Mouse (Mus musculus) lung, postnatal 4 days (tissue): ENCODE results near the gene Frmd5.

Experiments
- DNase-seq, 2 experiments: peaks; one replicate each; pipeline ENCODE4 v3.0.0; 2021

Frmd5 gene

DNA sequence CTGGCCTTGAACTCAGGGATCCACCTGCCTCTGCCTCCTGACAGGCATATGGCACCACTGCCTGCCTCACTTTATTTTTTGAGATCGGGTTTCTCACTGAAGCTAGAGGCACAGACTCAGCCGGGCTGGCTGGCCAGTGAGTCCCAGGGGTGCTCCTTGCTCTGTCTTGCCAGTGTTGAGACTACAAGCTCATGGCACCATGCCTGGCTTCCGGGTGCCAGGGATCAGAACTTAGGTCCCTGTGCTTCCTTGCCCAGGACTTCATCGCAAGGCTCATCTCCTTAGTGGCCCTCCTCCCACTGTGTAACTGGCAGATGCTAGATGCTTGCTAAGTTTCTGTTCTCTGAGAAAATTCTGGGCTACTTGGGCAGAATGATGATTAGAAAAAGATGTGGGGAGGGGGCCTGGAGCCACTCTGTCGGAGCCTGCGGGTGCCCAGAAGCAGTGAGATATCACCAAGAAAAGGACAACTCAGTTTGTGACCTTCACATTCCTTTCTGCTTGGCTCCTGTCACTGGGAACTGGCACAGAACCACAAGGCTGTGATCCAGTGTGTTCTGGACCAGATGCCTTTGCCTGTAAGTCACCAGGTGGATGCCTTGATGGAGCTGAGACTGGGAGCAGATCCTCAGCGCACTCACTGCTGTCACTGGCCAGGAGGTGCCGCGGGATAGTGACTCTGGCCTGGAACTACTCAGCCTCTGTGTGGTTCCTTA is 192.2 kb downstream of the Frmd5 start:
- no peak for DNase-seq

DNA sequence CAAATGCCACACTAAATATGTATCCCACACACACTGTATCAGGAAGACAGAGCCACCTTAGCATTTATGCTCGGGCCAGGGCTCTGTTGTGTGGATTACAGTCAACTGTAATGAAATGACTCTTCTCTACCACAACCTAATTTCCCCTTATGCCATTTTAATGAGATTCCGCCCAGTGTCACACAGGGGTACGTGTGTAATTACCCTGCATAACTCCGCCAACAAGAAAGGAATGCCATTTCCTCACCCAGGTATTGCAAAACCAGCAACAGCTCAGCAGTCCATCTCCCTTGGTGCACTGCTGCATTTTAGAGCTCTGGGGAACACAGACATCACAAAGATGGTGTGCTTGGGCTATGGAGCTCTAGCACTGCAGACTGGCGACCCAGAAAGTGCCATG is 194.8 kb downstream of the Frmd5 start:
- DNase-seq: no peak

DNA sequence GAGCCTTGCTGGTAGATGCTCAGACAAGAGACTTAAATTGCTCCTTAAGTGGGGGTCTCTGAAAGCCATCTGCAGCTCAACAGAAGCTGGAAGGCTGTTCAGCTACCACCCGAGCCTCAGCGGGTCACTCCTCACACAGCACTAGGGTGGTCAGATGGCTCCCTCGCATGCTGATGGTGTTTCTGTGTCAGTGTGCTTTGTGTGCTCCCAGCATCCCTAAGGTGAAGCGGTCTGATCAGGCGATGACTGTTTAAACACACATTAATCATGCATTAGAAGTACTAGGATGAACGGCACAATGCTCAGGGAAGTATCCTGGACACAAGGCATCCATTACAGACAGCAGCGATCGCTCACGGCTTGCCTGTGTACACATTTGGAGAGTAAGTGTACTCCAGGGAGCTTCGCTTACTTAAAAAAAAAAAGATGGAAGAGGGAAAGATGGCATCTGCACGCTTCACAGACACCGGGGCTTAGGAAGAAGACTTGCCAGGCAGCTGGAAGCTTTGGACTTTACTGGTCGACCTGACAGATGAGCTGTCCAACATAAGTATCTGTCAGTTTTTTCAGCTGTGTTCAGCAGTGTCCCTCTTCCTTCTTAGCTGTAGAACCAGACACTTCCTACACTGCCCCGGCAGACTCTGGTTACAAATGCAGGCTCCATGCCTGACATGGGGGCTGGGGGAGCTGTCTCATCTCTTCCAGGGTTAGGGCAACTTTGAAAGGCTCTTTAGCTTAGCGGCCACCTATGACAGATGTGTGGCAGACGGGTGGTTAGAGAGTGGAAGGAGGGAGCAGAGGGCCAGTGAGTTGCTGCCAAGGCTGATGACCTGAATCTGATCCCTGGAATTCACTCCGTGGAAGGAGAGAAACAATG is 196.6 kb downstream of the Frmd5 start:
- DNase-seq: no peak

DNA sequence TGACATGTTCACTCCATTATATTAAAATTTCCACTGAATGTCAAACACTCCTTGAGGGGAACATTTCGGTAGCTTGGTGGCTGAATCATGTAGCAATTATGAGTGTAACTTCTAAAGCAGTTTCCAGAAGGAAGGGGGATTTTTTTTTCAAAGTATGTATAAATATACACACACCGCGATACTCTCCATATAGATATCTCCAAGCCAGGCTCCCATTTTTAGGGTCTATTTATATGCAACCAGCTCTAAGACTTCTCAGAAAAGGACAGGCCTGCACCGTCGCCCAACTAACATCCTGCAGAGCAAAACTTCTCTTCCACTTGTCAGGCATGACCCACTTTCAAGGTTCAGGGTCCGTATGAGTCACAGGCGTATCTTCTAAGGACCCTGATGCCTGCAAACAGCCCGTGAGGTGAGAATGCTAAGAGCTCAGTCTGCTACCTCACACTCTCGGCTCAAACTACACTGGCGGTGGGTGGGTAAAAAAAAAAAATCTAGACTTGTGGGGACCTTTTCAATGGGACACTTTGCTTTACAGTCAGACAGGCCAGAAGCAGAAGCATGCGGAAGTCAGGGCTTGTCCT is 197.7 kb downstream of the Frmd5 start:
- DNase-seq: no peak

DNA sequence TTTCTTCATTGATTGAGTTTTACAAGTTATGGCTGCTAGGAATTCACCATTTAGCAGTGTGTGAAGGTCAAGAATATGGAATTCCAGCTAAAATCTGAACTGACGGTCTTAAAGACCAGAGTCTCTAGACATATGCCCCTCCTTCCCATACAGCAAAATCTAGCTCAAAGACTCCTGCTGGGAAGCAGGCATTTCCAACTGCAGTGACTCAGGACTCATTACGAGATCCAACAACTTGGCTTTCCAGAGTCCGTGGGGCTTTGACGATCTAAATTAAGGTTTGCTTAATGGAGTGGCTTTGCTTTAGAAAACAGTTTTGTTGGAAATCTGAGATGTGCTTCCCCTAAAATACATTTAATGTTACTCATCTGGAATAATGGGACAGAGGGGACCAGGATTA is 204.5 kb downstream of the Frmd5 start:
- no peak for DNase-seq

DNA sequence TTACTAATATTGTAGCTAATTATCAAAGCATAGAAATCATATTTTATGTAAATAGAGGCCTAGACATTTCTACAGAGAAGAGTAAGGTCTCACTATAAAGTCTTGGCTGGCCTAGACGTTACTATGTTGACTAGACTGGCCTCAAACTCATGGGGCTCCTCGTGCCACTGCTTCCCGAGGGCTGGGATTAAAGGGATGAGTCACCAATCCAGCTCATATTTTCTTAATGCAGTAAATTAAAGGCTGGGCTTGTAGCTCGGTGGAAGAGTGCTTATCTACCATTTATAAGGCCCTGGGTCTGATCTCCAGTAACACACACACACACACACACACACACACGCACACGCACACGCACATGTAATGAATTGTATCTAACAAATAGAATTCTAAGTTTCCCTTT is 205.3 kb downstream of the Frmd5 start:
- no peak for DNase-seq

DNA sequence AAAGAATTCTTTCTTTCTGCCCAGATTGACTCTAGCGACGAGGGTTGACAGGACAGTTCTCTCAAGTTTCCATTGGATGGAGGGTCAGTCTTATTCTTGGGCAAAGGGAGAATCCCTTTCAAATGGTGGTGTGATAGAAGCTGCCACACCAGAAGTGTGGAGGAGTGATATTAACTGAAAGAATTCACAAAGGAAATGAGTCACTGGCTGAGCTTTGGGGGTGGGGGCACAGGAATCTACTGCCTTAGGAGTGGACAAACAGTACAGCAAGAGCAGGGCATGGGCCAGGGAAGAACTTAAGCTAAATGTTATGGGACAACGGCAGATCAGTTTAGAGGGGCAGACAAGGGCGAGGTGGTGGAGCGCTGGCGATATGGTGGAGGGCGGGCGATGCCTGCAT is 206.2 kb downstream of the Frmd5 start:
- no peak for DNase-seq

DNA sequence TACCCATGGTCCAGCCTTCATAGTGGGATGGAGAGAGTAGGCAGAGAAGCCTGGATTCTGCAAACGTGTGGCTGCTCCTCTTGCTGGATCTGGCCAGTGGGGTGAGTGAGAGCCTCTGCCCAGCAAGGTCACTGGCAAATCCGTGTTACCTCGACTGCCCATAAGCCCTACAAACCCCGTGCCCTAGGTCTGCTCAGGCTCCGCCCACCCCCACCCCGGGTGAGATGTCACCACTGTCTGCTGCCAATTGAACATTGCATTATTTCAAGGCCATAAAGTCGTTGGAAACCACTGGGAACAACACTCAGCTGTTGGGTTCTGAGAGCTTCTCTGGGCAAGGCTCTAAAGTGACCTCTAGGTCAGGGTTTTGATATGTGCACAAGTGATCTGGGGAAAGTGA is 208.6 kb downstream of the Frmd5 start:
- no peak for DNase-seq

DNA sequence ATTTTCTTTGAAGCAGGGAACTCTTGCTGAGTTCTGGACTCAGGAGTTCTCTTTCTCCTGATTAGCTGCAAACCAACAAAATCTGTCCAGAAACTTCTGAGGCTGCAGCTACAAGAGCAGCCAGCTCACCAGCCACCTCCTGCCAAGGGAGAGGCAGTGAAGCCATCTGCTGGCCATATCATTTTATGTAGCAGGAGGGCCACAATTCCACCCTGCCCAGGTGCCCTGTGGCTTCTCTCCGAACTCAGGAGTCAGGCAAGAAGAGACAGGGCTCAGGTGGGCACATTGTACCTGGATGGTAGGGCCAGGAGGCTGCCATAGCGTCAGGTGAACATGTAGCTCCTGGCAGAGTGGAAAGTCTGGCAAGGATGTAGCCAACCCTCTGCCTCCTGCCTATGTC is 210.3 kb downstream of the Frmd5 start:
- DNase-seq: no peak

DNA sequence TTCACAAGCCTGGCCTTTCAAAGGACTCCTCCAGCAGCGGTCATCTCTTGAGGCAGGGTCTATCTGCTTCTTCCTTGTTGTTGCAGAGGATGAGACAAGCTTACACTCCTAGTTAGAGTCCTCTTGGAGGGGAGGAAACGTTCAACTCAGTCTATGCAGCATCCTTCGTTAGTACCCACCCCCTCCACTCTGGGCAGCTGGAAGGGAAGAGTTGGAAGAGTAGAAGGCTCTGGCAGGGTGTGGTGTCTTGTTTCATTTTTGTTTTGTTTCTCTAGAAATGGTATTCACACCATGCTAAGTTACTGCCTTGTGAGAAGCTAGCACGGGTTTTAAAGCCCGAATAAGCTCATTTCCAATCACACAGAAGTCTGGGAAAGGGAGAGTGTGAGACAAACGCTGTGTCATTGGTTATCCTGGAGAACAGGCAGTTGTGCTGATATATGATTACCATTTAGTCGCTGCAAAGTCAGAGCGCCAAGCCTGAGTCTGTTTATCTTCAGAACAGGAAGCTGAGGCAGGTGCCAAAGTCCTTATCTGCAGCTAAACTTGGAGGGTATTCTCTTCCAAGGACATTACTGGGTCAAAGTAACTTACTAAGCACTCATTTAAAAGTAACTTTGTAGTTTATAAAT is 212.1 kb downstream of the Frmd5 start:
- DNase-seq: peak; percentile 41 to 46

DNA sequence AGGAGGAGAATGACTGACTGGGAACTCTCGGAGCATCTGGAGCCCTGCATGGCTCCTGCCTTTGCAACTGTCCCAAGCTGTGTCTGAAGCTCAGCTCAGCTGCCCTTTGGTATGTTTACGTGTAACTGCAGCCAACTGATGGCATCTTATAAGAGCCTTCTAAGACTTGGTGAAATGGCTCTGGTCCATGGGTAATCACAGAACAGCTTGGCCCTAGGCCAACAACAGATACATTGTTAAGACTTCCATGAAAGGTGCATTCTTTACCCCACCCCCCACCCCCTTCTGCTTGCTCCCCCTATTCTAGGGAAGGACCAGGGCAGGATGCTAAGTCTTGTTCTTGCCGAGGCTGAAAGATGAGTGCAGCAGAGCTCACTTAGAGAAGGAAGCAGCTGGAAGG is 212.8 kb downstream of the Frmd5 start:
- no peak for DNase-seq

DNA sequence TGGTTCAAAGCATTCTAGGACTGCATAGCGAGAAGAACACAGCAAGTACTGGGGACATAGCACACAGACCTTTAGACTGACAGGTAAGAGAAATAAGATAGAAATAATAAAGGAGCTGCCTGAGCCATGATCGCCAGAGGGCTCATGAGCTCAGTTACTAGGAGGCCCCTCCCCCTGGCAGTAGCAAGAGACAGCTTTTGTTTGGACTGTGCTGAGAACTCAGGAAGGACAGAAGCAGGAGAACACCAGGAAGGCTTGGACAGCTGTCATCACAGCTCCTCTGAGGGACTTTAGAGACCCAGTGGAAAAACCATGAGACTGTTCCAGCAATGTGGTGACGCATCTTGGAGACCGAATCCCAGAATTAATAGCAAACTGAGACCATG is 218.6 kb downstream of the Frmd5 start:
- peak; percentile 38 to 55 for DNase-seq

DNA sequence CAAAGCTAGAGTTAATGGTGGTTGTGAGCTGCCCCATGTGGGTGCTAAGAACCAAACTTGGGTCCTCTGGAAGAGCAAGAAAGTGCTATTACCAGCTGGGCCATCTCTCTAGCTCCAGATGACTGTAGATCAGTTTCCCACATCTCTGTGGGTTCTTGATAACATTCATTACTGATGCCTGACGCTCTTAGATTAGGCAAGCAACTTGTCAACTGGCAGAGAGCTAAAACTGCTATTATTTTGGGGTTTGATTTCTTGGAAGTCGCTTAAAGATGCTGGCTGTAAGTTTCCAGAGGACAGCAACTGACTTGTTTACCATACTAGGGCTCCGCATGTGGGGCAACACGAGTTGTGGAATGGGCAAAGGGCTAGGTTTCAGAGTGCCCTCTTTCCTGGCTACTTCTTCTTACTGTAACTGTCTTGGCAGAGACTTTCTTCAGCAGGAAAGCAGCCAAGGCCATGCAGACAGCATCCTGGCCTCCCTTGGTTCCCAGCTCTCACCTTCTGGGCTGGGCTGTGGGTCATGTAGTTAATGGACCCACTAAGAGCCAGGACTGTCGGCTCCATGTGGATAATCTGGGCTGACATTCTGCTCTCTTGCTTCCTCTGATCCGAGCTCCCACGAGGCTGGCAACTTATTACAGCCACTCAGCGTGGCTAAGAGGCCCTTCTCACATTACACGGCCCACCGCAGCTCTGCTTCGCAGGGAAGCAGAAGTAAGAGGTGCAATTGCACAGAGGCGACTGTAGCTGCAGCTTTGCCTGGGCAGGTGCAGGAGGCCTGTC is 219.2 kb downstream of the Frmd5 start:
- peak; percentile 28 to 61 for DNase-seq

DNA sequence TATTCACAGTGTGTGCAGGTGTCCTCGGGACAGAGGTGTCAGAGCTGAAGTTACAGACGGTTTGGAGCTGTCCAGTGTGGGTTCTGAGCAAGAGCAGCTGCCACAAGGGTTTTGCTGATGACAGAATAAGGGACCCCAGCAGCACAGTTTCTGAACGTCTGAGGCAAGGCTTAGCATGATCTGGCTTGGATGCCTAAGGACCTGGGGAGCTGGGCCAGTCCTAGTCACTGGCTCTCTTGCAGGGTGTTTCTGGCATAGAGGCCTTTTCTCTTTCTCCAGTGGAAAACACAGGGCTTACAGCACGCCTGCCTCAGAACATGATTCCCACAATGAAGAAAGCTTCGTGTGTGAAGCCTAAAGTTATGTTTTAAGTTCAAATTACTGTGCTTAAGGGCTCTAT is 222.2 kb downstream of the Frmd5 start:
- DNase-seq: no peak

DNA sequence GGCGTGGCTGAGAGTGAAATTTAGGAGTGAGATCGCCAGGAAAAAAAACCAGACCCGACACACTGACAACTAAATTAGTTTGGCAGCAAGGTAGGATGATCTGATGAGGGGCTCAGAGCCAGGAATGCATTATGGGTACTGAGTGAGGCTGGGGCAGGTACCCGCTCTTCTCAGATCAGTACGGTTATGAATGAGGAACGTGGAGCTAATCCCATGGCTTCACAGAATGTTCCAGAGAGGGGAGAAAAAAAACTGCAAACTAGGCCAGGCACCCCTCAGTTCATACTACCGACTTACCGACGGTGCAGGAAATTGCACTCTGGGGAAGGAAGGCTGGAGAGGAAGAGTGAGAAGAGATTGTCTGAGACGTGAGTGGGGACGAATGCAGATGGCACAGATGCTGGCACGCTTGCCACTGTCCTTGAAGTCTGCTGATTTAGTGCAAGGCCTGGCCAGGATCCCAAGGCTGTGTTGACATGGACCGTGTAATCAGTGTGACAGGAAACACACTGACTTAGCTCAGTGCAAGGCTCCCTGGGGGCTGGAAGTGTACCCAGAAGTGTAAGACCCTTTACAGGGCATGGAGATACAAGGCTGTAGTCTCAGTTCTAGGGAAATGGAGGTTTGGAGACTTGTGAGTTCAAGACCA is 223.3 kb downstream of the Frmd5 start:
- DNase-seq: peak; percentile 61 to 84

DNA sequence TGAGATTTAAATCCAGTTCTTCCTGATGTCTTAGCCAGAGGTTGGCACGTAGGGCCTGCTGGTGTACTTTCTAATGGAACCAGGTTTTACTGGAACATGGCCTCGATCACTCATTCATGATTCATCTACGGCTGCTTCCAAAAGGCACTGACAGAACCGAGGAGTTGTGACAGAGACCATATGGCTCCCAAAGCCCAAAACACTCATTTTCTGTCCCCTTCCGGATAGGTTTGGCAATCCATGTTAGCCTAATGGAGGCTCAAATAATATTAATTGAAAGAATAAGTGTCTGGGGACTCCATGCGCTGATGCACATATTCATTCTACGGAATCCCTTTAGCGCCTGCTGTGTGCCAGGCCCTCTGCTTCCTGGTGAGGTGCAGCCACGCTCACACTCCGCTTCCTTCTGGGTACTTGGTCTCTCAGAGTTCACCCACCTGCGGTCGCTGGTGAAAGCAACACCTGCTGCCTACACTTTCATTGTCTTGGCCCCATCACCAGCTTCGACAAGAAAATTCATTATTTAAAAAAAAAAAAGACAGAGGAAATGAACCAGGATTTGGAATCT is 224.0 kb downstream of the Frmd5 start:
- DNase-seq: no peak

DNA sequence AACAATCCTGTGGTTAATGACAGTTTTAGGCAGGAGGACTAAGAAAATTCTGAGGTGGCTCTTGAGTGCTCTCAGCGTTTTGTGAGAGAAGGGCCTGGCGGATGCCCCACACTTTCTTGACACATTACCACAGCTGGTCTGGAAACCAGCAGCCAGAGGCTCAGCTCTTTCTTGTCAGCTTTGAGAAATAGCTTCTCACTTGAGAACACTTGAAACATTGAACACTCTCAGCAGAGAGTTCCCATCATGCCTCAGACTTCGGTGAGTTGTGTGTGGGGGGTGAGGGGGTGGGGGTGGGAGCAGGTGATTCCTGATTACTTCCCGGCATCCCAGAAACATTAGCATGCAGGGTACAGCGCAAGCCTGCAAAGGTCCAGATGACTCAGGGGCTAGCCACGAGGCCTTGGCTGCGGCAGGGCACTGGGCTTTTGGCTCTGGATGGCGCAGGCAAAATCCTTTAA is 231.1 kb downstream of the Frmd5 start:
- peak; percentile 40 to 68 for DNase-seq

DNA sequence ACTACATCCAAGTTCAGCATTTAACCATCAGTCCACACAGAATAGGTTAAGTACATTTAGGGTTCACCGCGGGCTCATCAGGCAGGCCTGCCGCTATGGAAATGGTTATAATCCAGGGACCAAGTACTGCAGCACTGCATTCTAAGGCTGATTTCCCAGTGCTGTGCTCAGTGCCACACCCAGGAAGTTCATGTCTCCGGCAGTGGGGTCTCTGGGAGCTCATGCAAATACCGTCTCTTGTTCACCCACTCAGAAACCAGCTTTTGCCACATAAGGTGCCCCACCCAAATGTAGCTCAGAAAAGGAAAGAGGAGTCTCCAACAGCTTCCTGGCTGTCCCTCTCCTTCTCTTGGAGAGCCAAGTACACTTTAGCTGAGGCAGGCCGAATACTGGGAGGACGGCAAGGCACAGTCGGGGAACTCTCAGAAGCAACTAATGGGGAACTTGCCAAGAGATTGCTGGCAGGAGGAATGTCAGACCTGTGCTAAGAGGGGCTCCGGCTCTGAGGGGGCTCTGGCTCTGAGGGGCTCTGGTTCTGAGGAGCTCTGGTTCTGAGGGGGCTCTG is 232.7 kb downstream of the Frmd5 start:
- DNase-seq: peak in 1 of 2 experiments; percentile 10

DNA sequence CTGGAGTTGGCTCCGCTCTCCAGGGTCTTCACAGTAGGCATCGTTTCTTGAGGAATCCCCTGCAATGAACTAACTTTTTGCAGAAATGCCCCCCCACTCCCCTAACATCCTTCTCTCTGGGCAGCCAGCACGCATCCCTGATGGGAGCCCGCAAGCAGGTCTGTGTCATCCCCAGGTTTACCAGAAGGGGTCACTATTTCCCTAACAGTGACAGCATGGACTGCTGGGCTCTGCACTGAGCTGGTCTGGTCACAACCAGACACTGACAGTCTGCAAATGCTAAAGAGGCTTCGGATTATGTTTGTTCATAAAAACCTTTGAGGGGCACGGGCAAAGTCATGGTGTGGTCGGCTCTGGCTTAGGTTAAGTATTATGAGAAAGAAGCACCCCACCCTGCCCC is 235.1 kb downstream of the Frmd5 start:
- DNase-seq: peak; percentile 68 to 89

DNA sequence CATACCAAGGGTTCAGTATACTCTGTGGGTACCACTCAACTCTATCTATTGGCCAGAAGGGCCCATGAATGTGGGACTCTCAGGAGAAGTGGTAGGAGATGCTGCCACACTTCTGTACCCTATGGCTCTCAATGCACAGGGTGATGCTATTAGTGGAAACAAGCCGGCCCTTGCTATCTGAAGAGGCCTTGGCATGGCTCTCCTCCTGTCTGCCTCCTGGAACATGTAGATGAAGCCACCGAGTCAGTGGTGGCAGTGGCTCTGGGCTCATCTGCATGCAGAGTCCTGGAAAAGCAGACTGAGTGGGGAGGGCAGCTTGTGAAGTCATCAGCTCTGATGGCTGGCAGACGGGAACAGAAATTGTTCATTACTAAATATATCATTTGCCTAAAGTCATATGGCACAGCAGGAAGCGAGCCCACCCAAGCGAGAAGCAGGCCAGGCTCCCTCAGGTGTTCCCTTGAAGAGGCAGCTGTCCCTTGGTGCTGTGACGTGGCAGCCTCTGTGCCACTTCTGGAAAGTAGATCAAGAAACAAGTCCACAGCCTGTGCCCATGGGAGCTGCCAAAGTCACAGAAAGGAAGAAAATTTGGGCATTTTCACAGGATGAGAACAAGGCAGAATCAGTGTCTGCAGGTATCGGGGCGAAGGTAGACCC is 235.8 kb downstream of the Frmd5 start:
- DNase-seq: no peak

DNA sequence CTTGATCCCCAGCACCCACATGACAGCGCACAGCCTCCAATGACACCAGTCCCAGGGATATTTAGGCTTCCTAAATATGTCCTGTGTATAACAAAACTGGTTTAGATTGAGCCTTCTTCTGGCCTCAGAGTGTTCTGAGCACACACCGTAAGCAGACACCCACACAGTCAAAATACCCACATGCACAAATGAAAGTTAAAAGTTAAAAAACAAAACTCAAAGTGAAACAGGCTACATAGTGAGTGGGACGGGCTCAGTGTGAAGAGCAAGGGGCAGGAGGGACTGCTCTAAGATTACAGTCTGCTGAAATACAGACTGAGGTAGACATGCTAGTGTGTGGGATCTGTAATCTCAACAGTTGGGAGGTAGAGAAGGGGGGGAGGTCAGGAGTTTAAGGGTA is 236.8 kb downstream of the Frmd5 start:
- DNase-seq: no peak
